Mouse (Mus musculus): ENCODE measurements around the gene Pip4k2c. TPM values are rescaled to one million over a fixed set of nuclear protein-coding genes. Genes with fewer than 3 reads are reported as not detected.
A peak's percentile ranks its signal among the peaks of the same experiment; 100 is the strongest.
"Not testable (repeated sequence)": the region's sequence is repeated elsewhere in the genome, so short reads cannot be mapped to it uniquely, and the experiment has no call there.

Gene Pip4k2c
- total RNA-seq, 1 experiment from 2014 or later: 48.8 TPM

DNA sequence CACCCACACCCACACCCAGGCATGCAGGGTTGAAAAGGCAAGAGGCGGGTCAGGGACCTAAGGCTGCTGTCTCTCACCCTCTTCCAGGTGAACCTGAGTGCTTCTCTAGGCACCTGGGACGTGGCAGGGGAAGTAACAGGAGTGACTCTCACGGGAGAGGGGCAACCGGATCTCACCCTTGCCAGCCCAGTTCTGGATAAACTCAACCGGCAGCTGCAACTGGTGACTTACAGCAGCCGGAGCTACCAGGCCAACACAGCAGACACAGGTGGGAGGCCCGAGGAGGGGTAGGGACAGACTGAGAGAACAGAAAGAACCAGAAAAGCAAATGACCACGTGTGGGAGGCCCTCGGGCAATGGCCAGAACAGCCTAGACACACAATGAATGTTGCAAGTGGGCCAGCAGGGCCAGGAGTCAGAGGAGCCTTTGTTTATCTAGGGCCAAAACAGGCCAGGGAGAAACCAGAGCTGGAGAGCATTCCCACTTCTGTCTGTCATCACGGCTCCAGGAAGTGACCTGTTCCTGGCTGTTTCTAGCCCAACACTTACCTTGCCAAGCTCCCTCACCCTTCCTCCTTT lies 43.7 kb downstream of the Pip4k2c start:
- DNase-seq: no peak

DNA sequence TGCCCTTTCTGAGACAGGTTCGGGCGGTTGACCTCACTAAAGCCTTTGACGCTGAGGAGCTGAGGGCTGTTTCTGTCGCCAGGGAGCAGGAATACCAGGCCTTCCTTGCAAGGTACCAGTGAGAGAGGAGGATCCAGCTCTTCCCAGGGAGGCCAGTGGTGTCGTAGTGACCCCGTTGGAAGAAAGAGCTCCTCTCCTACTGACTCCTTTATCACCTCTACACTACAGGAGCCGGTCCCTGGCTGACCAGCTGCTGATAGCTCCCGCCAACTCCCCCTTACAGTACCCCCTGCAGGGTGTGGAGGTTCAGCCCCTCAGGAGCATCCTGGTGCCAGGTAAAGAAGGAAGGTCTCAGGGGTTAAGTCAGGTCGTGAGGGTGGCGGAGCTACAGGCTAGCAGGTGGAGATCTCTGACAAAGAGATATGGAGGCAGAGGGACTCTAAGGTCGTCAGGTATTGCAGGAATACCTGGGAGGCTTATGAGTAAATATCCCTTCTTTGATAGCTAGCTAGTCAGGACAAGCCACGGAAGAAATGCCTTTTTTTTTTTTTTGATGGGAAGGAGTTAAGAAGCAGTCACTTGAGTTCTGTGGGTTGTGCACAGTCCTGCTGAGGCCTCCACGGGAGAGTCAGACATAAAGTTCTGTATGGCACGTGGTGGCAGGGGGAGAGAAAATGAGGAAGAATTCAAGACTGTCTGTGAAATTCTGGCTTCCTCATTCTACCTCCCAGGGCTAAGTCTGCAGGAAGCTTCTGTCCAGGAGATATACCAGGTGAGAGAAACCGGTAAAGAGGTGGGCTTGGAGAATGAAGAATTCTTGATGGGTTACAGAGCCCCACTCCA lies 44.4 kb downstream of the Pip4k2c start:
- no peak for DNase-seq

DNA sequence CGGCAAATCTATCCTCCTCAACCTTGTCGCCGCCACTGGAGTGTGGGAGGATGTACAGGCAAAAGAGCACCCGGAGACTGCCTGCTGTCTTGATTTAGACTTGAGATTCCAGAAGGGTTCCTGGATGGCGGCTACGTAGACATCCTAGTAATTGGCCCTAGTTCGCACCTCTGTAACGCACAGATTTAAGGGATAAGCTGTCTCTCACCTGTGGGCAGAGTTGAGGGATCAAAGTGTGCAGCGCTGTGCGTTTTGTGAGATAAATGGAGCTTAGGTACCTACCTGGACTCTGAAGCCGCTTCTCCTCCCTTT lies 45.0 kb downstream of the Pip4k2c start:
- no peak for DNase-seq

DNA sequence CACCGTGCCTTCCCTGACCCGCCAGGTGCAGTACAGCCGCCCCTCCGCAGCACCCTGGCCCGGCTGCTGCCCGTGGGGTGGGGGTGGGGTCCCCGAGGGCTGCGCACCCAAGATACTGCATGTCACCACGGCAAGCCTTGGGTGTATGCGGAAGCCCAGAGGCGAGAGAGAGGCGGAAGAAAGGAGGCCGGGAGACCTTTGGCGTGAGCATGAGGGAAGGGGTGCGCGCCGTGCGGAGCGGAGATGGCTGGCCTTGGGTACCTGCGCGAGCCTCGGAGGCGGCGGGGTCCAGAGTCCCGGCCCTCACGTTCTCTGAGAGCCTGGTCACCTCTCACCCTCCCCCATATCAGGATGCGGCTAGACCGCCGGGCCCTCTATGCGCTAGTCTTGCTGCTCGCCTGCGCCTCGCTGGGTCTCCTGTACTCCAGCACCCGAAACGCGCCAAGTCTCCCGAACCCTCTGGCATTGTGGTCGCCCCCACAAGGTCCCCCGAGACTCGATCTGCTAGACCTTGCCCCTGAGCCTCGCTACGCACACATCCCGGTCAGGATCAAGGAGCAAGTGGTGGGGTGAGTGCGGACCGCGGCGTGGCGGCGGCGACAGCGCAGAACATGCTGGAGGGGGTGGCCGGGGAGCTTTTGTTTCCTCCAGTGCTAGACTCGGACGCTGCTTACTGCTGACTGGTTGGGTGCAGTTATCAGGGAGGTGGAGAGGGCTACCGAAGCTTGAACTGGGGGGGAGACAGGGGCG lies 45.6 kb downstream of the Pip4k2c start:
- DNase-seq: peak; percentile 20

DNA sequence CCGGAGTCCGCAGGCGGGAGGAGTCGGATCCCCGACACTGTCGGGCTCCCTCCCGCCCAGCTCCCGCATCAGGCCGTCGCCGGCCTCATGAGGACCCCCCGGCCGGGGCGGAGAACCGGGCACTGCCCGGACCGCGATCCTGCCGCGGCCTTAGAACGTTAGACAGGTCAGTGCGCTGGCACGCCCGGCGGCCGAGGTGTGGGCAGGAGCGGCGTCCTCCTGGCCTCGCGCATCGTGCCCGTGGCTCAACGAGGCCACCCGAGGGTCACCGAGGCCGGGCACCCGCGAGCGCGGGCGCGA lies 46.1 kb downstream of the Pip4k2c start:
- no peak for DNase-seq

- peak; percentile 77 for DNase-seq
These were observed 46.6 kb downstream of the Pip4k2c start, which contains the start of gene B4galnt1 for GRCm38 (mm10) chr10:127164631-127165353. Gene B4galnt1 (plus strand): TSS chr10:127165225.

GRCm38 (mm10) chr10:127164190-127164589 lies 47.2 kb downstream of the Pip4k2c start:
- DNase-seq: no peak

DNA sequence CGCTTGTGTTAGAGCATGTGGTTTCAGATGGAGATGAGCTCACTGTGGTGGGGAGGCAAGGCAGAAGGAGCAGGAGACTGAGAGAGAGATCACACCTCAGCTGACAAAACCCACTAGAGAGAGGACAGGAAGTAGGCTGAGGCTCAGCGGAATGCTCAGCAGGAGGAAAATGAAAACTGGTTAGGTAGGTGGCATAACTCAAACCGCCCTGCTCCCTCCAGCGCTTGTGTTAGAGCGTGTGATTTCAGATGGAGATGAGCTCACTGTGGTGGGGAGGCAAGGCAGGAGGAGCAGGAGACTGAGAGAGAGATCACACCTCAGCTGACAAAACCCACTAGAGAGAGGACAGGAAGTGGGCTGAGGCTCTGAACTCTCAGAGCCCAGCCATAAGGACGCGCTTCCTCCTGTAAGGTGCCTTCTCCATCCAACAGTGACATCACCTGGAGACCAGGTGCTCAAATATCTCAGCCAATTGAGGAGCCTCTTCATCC lies 48.6 kb downstream of the Pip4k2c start:
- not testable (repeated sequence) for DNase-seq

DNA sequence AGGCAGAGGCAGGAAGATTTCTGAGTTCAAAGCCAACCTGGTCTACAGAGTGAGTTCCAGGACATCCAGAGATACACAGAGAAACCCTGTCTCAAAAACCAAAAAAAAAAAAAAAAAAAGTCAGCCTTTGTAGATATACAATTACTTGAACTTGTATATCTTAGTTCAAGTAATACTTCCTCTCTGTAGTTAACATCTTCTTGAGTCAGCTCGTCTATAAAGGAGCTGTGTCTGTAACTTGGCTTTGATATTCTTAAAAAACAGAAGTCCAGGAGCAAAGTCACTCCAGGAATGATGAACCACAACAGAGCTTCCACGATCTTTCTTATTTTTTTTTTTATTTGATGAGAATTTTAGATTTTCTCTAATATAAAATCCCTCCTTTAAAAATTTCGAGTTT lies 50.7 kb downstream of the Pip4k2c start:
- DNase-seq: no peak

GRCm38 (mm10) chr10:127160081-127160480 lies 51.3 kb downstream of the Pip4k2c start:
- no peak for DNase-seq

DNA sequence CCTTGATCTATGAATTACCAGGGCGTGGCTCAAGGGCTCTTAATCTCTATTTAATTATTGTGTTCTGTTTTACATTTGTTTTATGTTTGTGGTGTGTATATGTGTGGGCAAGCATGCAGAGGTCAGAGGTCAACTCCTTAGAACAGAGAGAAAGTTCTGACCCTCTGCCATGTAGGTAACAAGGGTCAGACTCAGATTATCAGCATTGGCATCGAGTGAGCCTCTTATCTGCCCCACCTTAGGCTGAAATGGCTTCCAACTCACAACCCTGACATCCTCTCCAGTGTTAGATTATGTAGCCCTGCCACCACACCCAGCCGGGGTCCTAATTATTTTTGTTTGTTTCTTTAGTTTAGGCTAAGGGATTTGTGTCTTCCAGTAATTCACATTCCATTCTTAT lies 52.9 kb downstream of the Pip4k2c start:
- DNase-seq: no peak

- DNase-seq: no peak
These were observed 54.9 kb downstream of the Pip4k2c start for GRCm38 (mm10) chr10:127156511-127156910.

DNA sequence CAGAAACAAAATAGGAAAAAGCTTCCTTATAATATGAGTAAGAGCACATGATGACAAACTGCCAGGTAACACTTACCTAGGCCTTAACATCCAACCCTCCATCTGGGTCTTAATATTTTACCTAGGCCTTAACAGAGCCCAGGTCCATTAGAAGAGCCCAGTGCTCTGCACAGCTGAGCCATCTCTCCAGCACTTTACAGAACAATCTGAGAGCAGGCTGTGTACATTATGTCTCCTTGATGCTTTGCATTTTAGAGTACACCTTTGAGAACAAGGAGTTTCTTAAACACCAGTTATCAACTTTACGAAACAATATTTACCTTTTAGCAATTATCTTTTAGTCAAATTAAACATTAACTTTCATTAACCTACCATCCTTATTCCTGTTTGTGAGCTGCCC lies 55.3 kb downstream of the Pip4k2c start:
- DNase-seq: no peak

DNA sequence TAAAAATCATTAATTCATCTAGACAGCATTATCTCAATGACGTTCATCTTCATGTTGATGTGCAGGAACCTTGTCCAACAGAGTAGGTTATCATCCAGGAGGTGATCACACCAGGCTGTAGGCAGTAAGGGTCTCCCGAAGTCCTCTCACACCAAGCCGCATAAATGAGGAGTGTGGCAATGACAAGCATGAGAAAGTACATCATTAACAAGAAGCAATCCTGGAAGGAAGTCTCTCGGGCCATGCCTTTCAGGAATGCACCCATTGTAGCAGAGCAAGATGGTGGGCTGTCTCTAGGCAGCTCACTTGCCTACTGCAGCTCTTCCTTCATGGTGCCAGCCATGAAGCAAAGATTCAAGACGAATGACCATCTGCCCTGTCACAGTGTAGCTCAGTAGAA lies 56.7 kb downstream of the Pip4k2c start:
- DNase-seq: no peak

- DNase-seq: no peak
These were observed 57.1 kb downstream of the Pip4k2c start for GRCm38 (mm10) chr10:127154241-127154640.

DNA sequence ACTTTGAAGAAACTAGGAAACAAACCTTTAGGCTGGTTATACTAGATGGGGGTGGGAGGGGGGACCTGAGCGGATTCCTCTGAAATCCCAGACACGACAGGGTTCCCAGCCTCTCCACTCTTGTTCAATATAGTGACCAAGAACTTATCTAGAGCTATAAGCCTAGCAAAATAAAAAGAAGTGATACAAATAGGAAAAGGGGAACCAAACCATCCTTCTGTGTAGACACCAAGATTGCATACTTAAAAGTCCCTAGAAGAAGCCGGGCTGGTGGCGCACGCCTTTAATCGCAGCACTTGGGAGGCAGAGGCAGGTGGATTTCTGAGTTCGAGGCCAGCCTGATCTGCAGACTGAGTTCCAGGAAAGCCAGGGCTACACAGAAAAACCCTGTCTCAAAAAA lies 58.1 kb downstream of the Pip4k2c start:
- DNase-seq: no peak

- DNase-seq: not testable (repeated sequence)
These were observed 58.8 kb downstream of the Pip4k2c start for GRCm38 (mm10) chr10:127152556-127152955.

GRCm38 (mm10) chr10:127151233-127151632 lies 60.2 kb downstream of the Pip4k2c start:
- not testable (repeated sequence) for DNase-seq

DNA sequence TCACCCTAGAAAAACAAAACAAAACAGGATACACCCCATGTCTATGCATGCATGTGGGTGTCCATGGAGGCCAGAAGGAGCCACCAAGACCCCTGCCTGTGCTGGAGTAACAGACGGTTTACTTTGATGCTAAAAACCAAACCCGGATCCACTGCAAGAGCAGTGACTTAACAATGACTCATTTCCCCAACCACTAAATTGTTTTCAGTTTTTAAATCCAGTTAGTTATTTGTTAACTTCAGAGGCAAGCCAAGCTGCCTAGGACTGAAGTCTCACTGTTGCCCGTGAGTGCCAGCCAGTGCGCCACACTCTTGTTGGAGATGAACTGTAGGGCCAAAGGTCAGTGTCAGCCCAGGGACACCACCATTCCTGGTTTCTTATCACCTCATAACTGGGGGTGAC lies 60.9 kb downstream of the Pip4k2c start:
- DNase-seq: no peak

DNA sequence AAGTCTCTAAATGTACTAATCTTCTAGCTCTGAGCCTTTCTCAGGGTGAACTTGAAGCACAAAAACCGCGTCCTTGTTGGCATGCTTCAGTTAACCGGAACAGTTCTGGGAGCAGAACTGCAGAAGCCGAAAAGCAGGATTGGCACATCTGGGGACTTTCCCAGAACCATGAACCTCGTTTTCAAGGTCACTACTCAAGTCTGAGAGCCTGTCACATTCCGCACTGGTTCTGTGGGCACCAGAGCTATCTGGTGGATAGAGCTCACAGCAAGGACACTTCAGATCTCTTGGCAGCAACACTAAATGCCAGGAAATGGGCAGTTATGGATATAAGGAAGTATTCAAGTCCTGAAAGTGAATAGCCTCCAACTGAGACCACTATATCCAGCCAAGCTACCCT lies 64.2 kb downstream of the Pip4k2c start:
- no peak for DNase-seq
